Mouse (Mus musculus): ENCODE measurements at regions not wholly inside any gene's neighbourhood (a gene's known extent, or its start where the extent isn't known, plus 50 kb on each side); places are given as distances from the start of the nearest gene placed in this dataset.

DNA sequence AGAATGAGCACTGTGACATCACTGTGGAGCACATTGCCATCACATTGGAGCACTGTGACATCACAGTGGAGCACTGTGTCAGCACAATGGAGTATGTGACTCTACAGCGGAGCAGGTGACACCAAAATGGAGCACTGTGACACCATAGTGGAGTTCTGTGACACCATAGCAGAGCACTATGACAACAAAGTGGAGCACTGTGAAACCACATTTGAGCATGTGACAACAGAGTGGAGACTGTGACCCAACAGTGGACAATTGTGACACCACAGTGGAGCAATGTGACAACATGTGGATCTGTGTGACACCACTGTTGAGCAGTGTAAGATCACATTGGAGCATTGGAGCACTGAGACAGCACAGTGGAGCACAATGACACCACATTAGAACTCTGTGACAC is 87.2 kb upstream of the Vmn1r2 start:
- DNase-seq (ENCODE audit: low spot score), result no peak
- H3K9me3 ChIP-seq (replicated peaks; ENCODE audit: low read length), result peaks cover 17% of the 10 kb centered on the region
- H3K9ac ChIP-seq (ENCODE audit: low read depth, low read length), result no peak overlapping the region
- H3K4me1 ChIP-seq (replicated peaks; ENCODE audit: insufficient read depth, low read length), result no peaks in the 10 kb centered on the region
- H3K27me3 ChIP-seq (ENCODE audit: insufficient read depth, low read length), result no peaks in the 10 kb centered on the region
- H3K4me3 ChIP-seq (replicated peaks; ENCODE audit: low read depth, low read length), result no peak overlapping the region
- no peaks in the 10 kb centered on the region for H3K36me3 ChIP-seq (ENCODE audit: insufficient read depth, low read length)
- H3K4me2 ChIP-seq (ENCODE audit: low read length), result no peak overlapping the region
- TF ChIP-seq CTCF (IDR thresholded peaks at IDR 0.05; ENCODE audit: low read depth), result no peak
- 90% methylated on average over 1 of the region's 1 CpGs for WGBS
- no peak overlapping the region for H3K27ac ChIP-seq
- no peak for ATAC-seq (replicated peaks; ENCODE audit: low FRiP score, low read depth)

DNA sequence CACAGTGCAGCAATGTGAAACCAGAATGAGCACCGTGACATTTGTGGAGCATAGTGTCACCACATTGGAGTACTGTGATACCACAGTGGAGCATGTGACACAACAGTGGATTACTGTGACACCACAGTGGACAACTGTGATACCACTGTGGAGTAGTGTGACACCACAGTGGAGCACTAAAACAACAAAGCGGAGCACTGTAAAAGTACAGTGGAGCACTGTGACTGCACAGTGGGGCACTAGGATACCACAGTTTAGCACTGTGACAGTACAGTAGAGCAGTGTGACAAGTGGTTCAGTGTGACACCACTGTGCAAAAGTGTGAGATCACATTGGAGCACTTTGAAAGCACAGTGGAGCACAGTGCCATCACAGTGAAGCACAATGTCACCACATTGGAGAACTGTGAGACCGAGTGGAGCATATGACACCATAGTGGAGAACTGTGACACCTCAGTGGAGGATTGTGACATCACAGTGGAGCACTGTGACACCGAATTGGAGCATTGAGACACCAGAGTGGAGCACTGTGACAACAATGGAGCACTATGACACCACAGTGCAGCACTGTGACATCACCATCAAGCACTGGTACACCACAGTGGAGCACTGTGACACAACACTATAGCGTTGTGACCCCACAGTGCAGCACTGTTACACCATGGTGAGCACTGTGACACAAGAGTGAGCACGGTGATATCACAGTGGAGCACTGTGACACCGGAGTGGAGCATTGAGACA is 86.6 kb upstream of the Vmn1r2 start:
- TF ChIP-seq CTCF (IDR thresholded peaks at IDR 0.05; ENCODE audit: low read depth), result no peak
- H3K27ac ChIP-seq, result no peak overlapping the region
- no peaks in the 10 kb centered on the region for H3K36me3 ChIP-seq (ENCODE audit: insufficient read depth, low read length)
- H3K4me3 ChIP-seq (replicated peaks; ENCODE audit: low read depth, low read length), result no peak overlapping the region
- H3K27me3 ChIP-seq (ENCODE audit: insufficient read depth, low read length), result no peaks in the 10 kb centered on the region
- no peak overlapping the region for H3K4me2 ChIP-seq (ENCODE audit: low read length)
- peaks cover 20% of the 10 kb centered on the region for H3K9me3 ChIP-seq (replicated peaks; ENCODE audit: low read length)
- no peak for DNase-seq (ENCODE audit: low spot score)
- peak; percentile 26 for ATAC-seq (replicated peaks; ENCODE audit: low FRiP score, low read depth)
- H3K4me1 ChIP-seq (replicated peaks; ENCODE audit: insufficient read depth, low read length), result no peaks in the 10 kb centered on the region
- 61% methylated on average over 7 of the region's 7 CpGs for WGBS
- no peak overlapping the region for H3K9ac ChIP-seq (ENCODE audit: low read depth, low read length)

- DNase-seq (ENCODE audit: low spot score) (no peak), ATAC-seq (replicated peaks; ENCODE audit: low FRiP score, low read depth) (peak; percentile 7)
- no peak overlapping the region for H3K27ac ChIP-seq
- no peak overlapping the region for H3K4me2 ChIP-seq (ENCODE audit: low read length)
- WGBS, result 61% methylated on average over 6 of the region's 6 CpGs
- no peaks in the 10 kb centered on the region for H3K27me3 ChIP-seq (ENCODE audit: insufficient read depth, low read length)
- H3K4me3 ChIP-seq (replicated peaks; ENCODE audit: low read depth, low read length), result no peak overlapping the region
- no peak overlapping the region for H3K9ac ChIP-seq (ENCODE audit: low read depth, low read length)
- no peak for TF ChIP-seq CTCF (IDR thresholded peaks at IDR 0.05; ENCODE audit: low read depth)
- H3K9me3 ChIP-seq (replicated peaks; ENCODE audit: low read length), result peaks cover 28% of the 10 kb centered on the region
- H3K36me3 ChIP-seq (ENCODE audit: insufficient read depth, low read length), result no peaks in the 10 kb centered on the region
- H3K4me1 ChIP-seq (replicated peaks; ENCODE audit: insufficient read depth, low read length), result no peaks in the 10 kb centered on the region
Observed at GRCm38 (mm10) chr4:3081148-3081952, 85.8 kb upstream of the Vmn1r2 start.

DNA sequence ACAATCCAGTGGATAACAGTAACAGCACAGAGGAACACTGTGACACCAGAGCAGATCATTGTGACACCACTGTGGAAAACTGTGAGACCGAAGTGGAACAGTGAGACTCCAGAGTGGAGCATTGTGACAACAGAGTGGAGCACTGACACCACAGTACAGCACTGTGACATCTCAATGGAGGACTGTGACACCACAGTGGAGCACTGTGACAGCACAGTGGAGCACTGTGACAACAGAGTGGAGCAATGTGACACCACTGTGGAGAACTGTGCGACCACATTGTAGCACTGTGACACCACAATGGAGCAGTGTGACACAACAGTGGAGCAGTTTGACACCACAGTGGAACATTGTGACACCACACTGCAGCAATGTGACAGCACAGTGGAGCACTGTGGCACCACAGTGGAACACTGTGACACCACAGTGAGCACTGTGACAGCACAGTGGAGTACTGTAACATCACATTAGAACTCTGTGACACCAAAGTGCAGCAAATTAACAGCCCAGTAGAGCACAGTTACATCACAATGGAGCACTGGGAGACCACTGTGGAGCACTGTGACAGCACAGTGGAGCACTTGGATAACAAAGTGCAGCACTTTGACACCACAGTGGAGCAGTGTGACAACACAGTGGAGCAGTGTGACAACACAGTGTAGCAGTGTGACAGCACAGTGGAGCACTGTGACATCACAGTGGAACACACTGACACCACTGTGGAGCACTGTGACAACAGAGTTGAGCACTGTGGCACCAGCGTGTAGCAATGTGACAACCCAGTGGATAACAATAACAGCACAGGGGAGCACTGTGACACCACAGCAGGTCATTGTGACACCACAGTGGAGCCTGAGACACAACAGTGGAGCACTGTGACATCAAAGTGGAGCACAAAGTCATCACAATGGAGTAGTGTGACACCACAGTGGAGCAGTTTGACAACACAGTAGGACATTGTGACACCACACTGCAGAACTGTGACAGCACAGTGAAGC is 84.9 kb upstream of the Vmn1r2 start:
- Histone ChIP-seq H3K9me3 (replicated peaks; ENCODE audit: low read length) (peaks cover 32% of the 10 kb centered on the region), H3K36me3 (ENCODE audit: insufficient read depth, low read length) (no peaks in the 10 kb centered on the region), H3K4me3 (replicated peaks; ENCODE audit: low read depth, low read length) (no peak overlapping the region), H3K27ac (no peak overlapping the region), H3K4me2 (ENCODE audit: low read length) (no peak overlapping the region), H3K4me1 (replicated peaks; ENCODE audit: insufficient read depth, low read length) (no peaks in the 10 kb centered on the region), H3K9ac (ENCODE audit: low read depth, low read length) (no peak overlapping the region), H3K27me3 (ENCODE audit: insufficient read depth, low read length) (no peaks in the 10 kb centered on the region)
- no peak for TF ChIP-seq CTCF (IDR thresholded peaks at IDR 0.05; ENCODE audit: low read depth)
- no peak for DNase-seq (ENCODE audit: low spot score)
- 82% methylated on average over 3 of the region's 3 CpGs for WGBS
- ATAC-seq (replicated peaks; ENCODE audit: low FRiP score, low read depth), result peak; percentile 4; the same call in 1 of the 2 replicates

- H3K9me3 ChIP-seq (replicated peaks; ENCODE audit: low read length), result peaks cover 32% of the 10 kb centered on the region
- no peak overlapping the region for H3K4me2 ChIP-seq (ENCODE audit: low read length)
- H3K4me3 ChIP-seq (replicated peaks; ENCODE audit: low read depth, low read length), result no peak overlapping the region
- H3K4me1 ChIP-seq (replicated peaks; ENCODE audit: insufficient read depth, low read length), result no peaks in the 10 kb centered on the region
- 59% methylated on average over 8 of the region's 8 CpGs for WGBS
- H3K27me3 ChIP-seq (ENCODE audit: insufficient read depth, low read length), result no peaks in the 10 kb centered on the region
- no peaks in the 10 kb centered on the region for H3K36me3 ChIP-seq (ENCODE audit: insufficient read depth, low read length)
- H3K27ac ChIP-seq, result no peak overlapping the region
- ATAC-seq (replicated peaks; ENCODE audit: low FRiP score, low read depth) (peak; percentile 33), DNase-seq (ENCODE audit: low spot score) (no peak)
- H3K9ac ChIP-seq (ENCODE audit: low read depth, low read length), result no peak overlapping the region
- TF ChIP-seq CTCF (IDR thresholded peaks at IDR 0.05; ENCODE audit: low read depth), result no peak
Observed at GRCm38 (mm10) chr4:3083161-3084020, 83.7 kb upstream of the Vmn1r2 start.
